Mouse (Mus musculus): ENCODE measurements around the gene Rgs16.
"Not testable (repeated sequence)": the region's sequence is repeated elsewhere in the genome, so short reads cannot be mapped to it uniquely, and the experiment has no call there.

The Rgs16 gene

DNA sequence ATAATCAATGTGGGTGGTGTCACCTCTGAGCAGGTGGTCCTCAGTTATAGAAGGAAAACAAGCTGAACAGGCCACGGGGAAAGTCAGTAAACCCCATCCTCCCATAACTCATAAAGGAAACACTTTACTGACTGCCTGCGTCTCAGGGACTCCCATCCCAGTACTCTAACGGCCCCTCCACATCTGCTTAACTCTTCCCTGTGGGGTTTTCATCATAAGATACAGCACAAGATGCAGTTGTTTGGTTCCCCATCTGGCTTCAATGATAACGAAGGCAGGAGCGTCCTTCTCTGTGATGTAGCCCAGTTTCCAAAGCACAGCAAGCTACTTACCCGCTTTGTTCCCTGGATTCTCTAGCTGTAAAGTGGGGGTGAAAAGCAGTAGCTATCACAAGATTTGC, 9.9 kb downstream of the Rgs16 start:
- peak; percentile 66 for DNase-seq (ENCODE audit: extremely low read depth, low read depth)

DNA sequence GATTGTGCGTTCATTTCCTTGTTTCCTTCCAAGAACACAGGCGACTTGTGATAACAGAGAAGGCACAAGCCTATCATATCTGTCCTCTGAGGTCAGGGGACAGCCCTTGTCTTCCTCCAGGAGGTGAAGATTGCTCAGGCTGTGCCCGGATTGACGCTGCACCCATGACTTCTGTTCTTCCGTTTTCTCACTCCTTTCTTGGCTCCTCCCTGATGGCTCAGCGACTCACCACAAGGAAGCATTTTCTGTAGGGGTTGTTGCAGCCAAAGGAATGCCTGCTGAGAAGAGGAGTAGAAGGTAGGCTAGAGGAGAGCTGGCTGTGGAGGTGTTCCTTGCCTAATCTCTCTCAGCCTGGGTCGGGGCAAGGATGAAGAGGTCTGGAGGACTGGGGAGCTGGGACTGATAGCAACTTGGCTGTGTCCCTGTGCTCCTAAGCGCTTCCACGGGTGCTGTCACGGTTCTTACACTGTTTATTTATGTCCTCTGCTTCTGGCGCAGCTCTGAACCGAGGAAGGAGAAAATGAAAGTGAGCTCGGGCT, 11.7 kb downstream of the Rgs16 start:
- DNase-seq (ENCODE audit: extremely low read depth, low read depth): peak; percentile 68

DNA sequence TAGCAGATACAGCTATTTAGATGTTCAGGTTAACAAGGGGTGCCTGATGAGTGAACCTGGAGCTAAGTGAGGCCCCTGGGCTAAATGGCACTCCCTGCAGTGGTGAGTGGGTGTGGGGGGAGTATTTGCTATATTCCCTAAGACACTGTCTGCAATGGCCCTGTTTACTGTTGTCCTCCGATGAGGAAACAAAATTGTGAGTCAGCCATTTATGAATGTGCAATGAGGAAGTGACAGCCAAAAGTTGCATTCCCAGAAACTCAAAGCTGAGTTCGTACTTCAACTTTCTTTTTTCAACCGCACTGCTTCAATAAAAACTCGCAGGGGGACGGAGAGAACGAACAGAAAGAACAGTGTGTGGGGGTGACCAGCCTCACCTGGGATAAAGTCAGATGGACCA, 12.4 kb downstream of the Rgs16 start:
- peak; percentile 63 for DNase-seq (ENCODE audit: extremely low read depth, low read depth)

DNA sequence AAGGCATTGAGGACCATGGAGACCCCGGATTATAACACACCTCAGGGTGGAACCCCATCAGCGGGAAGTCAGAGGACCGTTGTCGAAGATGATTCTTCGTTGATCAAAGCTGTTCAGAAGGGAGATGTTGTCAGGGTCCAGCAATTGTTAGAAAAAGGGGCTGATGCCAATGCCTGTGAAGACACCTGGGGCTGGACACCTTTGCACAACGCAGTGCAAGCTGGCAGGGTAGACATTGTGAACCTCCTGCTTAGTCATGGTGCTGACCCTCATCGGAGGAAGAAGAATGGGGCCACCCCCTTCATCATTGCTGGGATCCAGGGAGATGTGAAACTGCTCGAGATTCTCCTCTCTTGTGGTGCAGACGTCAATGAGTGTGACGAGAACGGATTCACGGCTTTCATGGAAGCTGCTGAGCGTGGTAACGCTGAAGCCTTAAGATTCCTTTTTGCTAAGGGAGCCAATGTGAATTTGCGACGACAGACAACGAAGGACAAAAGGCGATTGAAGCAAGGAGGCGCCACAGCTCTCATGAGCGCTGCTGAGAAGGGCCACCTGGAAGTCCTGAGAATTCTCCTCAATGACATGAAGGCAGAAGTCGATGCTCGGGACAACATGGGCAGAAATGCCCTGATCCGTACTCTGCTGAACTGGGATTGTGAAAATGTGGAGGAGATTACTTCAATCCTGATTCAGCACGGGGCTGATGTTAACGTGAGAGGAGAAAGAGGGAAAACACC, 13.7 kb downstream of the Rgs16 start:
- DNase-seq (ENCODE audit: extremely low read depth, low read depth): no peak

DNA sequence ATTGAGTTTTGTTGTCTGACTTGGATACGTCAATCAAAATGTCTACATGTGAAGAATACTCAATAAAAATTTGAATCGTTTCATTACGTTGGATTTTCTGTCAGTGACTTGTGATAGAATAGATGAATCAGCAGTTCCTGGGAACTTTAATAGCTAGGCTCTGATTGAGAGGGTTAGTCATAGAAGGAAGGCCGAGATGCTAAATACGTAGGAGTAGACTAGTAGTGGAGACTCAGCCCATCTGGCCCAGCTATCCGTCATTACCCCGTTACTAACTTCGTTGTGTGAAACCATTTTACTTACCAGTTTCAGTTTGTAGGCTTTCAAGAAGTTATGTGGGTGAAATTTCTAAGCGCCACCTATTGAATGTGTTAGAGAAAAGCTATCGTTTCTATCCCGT, 24.0 kb downstream of the Rgs16 start:
- no peak for DNase-seq (ENCODE audit: extremely low read depth, low read depth)

DNA sequence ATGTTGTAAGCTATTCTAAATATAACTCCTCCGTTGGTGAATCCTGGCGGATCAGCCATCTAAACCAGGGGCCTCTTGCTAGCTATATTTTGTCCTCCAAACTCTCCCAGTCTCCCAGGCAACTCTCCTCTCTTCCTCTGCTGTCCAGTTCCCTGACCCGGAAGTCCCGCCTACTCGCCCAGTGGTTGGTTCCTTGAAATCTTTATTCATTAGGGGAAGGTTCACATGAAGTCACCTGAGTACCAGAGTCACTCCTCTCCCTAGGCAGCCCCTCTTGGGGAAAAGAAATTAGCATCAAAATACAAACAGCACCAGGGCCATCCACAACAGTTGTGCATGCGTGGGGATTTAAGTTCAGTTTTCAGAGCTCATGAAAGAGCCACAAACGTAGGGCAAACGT, 26.1 kb downstream of the Rgs16 start:
- DNase-seq (ENCODE audit: extremely low read depth, low read depth): no peak

DNA sequence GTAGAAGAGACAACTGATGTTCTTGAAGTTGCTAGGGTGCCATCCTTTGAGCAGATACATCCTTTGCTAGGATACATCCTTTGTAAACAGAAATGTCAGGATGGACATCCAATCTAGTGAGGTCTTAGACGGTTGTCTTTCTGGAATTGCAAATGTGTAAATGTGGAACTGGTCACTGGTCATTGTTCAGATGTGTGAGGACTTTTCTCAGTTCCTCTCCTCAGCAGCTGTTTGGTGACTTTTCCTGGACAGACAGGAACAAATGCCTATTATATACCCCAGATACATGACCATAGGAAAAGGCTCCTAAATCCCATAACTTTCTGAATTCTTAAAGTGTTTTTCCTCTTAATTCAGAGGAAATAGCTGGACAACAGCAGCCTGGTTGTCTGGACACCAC, 27.1 kb downstream of the Rgs16 start:
- no peak for DNase-seq (ENCODE audit: extremely low read depth, low read depth)

DNA sequence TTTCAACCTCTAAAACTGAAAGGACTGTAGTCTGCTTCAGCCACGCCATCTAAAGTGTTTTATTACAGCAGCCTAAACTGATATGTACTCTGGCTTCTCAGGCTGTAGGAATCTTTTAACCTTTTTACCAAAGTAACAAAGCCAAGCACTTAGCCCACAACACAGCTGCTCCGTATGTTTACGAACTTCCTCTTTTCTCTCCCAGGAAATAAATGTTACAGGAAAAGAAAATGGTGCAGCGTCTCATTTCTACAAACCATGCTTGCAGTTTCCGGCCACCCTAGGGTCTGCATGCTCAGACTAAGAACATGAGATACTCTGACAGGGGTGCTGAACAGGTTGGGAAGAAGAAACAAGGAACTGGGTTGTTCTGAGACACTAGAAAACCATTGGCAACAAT, 28.3 kb downstream of the Rgs16 start:
- peak; percentile 44 for DNase-seq (ENCODE audit: extremely low read depth, low read depth)

DNA sequence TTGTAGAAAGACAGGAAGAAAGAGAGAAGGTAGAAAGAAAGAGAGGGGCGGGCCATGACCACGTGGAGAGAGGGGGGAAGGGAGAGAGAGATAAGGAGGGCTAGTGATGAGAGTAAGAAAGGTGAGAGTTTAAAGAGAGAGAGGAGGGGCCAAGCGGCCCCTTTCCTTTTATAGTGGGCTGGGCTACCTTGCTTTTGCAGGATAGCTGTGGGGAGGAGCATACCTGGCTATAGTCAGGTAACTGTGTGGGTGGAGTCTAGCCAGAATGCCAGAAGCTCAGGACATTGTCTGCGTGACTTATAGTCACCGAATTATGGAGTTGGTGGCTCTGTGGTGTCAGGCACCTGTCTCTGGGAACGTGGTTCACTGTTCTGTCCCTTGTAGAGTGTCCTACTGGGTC, 29.4 kb downstream of the Rgs16 start:
- DNase-seq (ENCODE audit: extremely low read depth, low read depth): not testable (repeated sequence)

DNA sequence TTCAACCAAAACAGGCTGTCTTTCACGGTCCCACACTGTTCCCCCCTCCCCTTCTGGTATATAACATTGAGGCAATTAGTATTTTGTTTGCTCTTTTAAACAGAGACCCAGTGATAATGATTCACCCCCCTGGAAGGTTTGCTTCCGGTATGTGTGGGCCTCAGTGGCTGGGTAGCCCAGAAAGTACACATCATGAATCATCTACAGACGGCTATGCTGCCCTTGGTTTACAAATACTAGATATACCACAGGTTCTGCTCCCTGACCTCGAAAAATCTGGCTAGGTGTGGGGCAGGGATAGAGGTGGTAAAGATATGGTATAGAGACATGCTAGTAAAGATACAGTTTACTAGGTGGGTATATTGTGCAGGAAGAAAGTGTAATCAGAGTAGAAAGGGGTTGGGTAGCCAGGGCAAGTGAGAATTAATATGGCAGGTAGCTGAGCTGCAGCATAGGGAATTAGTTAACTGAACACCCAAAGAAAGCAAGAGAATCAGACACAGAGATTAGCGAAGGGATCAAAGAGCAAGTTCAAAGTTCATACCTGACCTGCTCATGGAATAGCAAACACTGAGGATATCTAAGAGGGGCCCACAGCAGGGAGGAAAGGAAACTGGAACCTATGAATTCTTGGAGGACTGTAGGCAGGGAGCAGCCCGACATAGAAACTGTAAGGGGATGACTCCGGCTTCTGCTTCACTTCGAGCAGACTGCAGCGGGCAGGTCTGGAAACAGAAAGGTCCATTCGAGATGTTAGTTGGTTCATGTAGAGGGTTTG, 30.0 kb downstream of the Rgs16 start:
- no peak for DNase-seq (ENCODE audit: extremely low read depth, low read depth)

DNA sequence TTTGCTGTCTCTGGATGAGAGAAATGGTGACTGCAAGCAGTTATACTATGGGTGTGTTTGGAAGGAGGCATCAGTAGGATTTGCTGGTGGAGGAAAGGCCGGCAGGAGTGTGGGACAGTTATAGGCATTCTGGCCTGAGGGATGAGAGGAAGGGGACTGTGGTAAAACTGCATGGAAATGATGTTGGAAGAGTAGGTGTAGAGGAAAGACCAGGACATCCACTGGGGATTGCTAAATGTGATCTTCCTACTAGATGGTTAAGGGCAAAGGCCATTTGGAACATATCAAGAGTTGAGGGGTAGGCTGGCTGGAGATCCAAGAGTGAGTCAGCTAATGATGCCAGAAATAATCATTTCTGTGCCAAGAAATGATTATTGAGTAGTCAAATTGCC, 30.6 kb downstream of the Rgs16 start:
- DNase-seq (ENCODE audit: extremely low read depth, low read depth): no peak

DNA sequence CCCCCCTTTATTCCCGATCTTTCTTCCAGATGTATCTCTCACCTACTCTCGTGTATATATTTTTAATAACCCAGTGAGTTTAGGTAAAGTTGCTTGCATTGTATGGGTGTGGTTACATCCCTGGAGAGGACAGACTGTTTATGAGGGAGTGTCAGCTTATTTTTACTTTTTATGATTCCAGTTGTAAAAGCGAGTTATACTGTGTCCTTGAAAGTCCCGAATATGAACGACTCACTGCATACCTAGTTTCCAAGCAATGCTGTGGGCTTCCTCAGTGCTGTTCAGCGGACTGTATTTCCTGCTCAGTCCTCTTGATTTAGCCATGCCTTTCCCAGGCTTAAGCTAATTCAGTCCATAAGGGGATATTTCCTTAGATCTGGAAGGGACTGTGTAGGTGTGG, 35.0 kb downstream of the Rgs16 start:
- no peak for DNase-seq (ENCODE audit: extremely low read depth, low read depth)

DNA sequence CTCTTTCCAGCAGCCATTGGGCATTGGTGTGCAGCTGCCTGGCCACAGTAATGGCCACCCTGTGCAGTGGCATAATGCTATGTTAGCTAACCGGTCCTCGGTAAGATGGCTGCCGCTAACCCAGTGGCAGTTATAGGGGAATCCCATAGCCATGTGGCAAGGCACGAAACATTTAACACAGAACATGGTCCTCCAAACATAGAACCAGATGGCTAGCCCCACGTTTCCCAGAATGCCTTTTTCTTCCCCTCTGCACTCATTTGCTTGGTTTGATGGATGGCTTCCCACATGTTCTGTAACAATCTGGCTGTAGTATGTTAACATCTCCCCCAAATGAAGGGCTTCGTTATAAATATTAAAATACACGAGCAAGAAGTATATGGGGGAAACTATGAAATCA, 36.1 kb downstream of the Rgs16 start:
- no peak for DNase-seq (ENCODE audit: extremely low read depth, low read depth)

DNA sequence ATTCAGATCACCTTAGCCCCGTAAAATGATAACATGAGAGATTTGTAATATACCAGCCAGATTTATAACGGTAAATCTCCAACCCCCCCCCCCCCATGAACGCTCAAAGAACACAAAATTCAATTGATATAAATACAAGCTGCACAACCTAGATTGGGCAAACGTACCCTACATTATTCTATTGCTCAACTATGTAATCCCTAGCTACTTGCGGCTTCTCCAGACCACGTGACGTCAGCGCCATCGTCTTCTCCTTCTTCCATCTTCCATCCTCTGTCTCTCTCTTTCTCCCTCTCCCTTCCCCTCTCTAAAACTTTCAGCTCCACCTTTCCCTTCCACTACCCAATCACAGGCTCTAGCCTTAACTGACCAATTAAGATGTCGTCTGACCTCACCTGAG, 38.1 kb downstream of the Rgs16 start:
- no peak for DNase-seq (ENCODE audit: extremely low read depth, low read depth)

DNA sequence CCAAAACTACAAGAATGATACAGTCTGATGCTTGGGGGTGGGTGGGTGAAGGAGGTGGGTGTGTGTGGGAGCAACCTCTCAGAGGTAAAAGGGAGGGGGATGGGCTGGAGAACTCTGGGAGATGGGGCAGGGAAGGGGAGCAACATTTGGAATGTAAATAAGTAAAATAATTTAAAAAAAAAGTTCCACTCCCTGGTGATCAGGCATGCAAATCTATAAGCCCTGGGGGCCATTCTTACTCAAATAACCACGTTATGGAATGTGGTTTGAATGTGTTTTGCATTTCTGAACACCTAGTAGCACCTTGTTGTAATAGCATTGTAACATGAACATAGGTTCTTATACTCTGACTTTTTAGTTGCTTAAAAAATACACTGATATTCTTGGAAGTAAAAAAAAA, 43.2 kb downstream of the Rgs16 start:
- no peak for DNase-seq (ENCODE audit: extremely low read depth, low read depth)

DNA sequence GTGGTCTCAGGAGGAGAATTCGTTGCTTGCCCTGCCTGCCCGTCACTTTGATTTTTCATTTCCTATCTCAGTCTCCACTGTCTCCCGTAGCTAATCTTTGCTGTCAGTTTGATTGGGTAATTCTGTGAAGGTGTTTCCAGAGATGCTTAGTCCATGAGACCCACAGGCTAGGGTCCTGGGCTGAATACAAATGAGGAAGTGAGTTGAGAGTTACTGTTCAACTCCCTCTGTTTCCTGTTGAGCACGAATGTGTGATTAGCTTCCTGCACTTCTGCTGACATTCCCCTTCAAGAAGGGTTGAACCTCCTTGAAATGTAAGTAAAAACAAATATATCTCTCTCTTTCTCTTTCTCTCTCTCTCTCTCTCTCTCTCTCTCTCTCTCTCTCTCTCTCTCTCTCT, 45.5 kb downstream of the Rgs16 start:
- peak; percentile 42 for DNase-seq (ENCODE audit: extremely low read depth, low read depth)

DNA sequence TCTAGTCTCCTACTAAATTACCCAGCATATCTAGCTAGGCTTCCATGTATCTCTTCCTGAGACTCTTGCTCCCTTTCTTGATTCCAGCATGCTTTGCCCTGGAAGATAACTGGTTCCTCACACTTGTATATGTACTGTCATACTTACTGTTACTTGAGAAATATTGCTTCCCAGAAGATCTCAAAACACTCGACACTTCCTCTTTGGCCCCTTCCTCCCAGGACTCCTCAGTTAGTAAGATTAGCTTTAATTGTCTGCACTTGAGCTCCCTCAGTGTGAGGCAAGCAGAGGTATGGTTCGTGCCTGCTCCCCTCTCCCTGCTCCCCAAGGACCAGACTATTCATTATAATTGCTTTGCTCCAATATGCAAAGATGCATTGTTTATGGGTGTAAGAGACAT, 50.6 kb downstream of the Rgs16 start:
- peak; percentile 13 for DNase-seq (ENCODE audit: extremely low read depth, low read depth)

DNA sequence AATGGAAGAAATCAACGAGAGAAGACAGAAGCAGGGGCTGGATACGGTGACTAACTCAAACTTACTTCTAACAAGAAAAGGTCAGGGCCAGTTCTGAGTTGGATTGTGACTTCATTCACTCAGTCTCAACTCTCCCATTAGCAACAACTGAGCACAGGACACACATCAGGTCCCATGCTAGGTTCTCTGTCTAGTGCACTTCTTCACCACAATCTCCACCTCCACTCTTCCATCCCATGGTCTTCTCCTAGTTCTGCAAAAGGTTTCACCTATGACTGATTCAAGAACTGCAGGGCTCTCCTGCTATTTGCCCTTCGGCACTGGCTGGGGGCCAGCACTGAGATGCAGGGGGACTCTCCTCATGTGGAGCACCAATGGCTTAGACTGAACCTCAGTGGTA, 54.1 kb downstream of the Rgs16 start:
- DNase-seq (ENCODE audit: extremely low read depth, low read depth): no peak
